Mouse (Mus musculus) MN1 (cell line): ENCODE measurements around the gene Epha2.

Experiments used
- DNase-seq: peaks from one replicate; pipeline ENCODE4 v3.0.0-alpha.2; 2016; ENCODE audit warnings: low spot score

The Epha2 gene

DNA sequence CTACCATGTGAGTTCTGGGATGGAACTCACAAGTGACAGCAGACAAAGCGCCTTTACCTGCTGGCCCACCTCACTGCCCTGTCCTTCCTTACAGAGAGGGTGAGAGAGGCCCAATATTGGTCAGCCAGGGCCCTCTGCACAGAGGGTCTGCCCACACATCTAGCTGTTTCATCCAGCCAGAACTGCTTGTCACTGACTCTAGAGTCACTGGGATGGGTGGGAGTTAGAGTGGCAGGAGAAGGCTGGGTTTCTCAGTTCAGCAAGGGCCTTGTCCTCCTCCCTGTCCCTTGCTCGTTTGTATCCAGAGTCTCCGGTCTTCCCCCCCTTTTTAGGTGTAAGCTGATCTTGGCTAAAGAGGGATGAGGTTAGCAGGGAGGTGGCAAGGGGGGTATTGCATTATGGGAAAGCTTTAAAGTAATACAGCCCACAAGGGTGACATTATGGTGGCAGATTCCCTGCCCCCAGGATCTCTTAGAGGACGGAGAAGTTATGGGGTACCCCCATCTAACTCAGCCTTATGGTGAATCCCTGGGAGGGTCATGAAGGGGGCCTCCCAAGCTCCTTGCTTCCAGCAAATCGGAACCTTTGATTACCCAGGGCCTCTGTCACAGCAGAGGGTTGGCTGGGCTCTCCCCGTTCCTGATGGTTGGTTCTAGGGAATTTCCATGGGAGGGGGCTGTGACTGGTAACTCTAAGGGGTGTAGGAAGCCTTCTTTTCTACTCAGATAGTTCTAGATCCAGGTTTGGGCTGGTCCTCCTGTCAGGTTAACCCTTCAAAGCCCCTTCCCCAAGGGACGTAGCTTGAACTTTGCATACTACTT is 2.6 kb downstream of the Epha2 start:
- DNase-seq = no peak

DNA sequence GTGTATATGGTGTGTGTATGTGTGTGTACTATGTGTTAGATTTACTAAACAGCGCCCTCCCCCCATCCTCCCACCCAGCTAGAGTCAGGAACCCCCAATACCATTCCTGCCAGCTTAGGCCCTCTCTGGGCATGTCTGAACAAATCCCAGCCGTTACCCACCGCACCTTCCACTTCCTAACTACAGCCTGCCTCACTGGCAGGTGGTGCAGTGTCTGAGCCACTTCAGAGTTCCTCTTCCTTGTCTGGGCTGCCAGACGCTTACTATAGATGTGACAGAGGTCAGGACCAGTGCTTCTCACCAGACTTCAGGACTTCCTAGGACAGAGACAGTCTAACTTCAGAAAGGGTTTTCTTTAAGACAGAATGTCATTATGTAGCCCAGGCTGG is 3.2 kb downstream of the Epha2 start:
- DNase-seq = no peak

DNA sequence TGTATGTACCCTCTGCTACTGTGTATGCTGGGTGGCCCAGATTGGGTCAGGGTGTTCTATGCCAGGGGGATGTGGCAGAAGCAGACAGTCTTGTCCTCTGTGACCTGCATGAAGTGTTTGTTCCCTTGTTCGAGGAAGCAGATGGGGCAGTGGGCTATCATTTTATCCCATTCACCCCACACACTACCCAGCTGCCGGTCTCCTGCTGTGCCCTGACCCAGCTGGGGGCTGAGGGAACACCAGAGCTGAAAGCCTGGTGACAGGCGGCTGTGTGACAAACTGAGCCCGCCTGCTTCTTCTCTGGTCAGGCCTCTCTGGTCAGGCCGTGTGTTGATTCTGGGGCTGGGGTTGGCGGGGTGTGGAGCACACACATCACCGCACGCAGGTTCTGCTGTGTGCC is 5.0 kb downstream of the Epha2 start:
- no peak for DNase-seq

DNA sequence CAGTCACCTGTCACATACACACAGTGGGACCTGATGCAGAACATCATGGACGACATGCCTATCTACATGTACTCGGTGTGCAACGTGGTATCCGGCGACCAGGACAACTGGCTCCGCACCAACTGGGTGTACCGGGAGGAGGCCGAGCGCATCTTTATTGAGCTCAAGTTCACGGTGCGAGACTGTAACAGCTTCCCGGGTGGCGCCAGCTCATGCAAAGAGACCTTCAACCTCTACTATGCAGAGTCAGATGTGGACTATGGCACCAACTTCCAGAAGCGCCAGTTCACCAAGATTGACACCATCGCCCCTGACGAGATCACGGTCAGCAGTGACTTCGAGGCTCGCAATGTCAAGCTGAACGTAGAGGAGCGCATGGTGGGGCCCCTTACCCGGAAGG is 7.3 kb downstream of the Epha2 start:
- no peak for DNase-seq

DNA sequence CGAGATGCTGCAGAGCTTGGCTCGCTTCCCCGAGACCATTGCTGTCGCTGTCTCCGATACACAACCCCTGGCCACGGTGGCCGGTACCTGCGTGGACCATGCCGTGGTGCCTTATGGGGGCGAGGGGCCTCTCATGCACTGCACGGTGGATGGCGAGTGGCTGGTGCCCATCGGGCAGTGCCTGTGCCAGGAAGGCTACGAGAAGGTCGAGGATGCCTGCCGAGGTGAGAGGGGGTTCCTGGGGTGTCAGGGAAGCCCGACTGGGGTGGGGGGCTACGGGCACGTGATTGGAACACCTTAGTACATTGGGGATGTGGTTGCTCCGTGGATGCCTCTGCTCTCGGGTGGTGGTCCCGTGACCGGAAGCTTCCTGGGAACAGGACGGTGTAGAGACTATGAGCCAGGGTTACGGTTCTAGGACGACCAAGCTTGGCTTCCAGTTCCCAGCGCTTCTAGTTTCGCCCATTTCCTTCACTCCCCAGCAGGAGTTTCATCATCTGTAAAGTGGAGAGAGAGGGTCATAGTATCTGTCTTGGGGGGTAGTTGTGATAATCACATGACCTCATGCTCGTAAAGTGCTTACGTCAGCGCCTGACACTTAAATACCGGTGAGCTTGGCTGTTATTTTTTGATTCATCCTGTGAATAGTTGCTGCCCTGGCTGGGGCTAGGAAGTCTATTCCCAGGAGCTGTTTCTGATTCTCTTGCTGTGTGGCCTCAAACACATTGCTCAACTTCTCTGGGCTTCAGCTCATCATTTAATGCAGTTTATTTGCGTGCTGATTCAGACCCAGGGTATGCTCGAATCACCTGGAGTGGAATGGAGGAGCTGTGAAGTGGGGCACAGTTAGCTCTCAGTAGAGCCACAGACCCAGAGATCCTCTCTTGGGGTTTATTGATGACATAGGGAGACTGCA is 8.1 kb downstream of the Epha2 start:
- DNase-seq = no peak

DNA sequence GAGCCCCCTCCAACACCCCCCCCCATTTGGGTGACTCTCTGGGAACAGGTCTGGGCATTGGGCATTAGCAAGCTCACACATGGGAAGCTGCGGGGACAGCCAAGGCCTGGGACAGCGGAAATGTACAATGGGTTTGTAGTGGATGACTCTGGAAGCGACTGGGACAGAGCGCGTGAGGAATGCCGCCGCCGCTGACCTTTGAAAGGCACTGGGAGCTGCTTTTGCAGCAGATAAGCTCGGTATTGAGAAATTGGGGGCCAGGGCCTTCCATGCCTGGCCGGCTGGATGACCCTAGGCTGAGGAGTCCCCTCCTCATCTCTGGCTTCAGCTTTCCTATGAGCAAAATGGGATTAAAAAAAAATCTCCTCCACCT is 8.7 kb downstream of the Epha2 start:
- no peak for DNase-seq

DNA sequence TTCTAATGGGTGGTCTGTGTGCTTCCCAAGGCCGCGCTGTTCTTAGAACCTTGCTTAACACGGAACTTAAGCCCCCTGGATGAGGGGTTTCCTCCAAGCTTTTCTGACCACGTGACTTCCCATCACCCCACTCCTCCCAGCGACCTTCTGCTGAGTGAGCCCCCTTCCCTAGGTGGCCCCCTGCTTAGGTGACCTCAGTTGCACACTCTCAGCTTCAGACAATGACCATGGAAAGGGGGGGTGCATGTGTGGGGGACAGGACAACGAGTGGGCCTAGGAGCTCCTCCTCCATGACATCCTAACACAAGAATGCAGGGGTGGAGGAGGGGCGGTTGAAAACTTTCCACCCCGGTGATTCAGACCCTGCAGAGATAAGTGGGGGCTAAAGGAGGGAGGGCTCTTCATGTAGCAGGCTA is 9.2 kb downstream of the Epha2 start:
- no peak for DNase-seq

DNA sequence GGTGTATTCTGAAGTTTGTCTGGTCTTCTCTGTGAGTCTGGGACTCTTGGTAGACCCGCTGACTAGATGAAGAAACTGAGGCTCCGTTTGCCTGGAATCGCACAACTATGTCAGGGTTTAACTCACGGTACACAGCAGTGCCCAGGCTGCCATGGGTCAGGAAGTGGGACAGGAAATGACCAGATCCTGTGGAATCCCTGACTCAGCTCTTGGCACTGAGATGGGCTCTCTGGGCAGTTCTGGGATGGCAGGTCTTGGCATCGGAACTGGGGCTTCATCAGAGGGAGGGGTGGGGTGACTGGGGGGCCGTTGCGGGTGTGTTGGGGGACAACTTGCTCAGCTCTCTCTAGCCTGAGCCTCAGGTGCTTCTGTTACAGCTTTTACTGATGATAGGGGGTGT is 10.0 kb downstream of the Epha2 start:
- no peak for DNase-seq

DNA sequence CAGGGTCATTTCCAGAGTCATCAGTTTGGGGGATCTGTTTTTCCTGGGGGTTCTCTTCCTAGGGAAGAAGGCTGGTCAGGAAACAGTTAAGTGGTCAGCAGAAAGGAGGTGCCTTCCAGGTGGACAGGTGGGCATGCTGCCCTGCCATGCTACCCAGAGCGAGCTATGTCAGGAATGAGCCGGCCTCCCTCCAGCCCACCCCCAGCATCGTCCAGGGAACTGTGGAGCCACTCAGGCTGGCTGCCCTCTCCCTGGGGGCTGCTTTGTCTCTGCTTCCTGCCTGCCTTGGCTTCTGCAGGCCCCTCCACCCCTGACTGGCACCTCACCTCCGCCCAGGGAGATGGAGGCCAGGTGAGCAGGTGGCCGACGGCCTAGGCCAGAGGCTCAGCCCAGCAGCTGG is 10.5 kb downstream of the Epha2 start:
- DNase-seq = no peak

DNA sequence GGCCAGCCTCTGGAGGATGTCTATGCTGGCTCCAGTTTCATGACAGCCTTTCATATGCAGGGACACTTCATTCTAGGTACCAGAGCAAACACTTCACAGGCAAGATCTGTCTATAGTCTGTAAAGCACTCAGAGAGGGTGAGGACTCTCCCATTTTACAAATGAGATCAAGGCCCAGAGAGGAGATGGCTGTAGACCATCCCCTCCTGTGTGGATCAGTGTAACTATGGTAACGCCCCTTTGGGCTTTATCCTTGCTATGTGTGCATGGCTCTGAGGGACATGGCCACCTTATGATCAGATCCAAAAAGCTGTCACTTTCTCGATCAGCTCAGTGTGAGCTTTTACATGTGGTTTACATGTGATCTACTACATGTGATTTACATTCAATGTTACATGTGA is 10.9 kb downstream of the Epha2 start:
- DNase-seq = no peak

DNA sequence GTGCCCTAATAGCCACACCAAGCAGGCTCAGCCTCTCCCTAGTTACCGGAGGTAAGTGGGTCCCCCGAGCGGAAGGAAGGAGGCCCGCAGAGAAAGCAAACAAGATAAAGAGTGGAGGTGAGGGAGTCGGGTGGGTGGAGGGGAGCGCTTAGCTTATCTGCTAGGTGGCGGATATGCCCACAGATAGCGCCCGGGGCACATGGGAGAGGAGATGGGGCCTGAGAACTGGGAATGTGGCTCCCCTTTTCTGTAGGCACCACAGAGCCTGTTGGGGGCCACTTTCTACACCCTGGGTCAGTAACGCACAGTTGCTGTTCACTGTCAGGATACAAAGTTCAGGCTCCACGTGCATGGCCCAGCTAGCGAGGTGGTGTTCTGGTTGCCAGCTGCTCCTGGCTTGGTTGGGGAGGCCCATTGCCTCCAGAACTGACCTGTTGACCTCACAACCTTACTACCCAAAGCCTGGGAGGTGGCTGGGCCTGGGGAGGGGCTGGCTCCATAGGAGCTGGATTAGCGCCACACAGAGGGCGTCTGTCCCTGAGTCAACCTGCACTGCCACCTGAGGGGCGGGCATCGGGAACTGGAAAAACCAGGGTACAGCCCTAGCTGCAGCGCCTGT is 11.6 kb downstream of the Epha2 start:
- DNase-seq = no peak

DNA sequence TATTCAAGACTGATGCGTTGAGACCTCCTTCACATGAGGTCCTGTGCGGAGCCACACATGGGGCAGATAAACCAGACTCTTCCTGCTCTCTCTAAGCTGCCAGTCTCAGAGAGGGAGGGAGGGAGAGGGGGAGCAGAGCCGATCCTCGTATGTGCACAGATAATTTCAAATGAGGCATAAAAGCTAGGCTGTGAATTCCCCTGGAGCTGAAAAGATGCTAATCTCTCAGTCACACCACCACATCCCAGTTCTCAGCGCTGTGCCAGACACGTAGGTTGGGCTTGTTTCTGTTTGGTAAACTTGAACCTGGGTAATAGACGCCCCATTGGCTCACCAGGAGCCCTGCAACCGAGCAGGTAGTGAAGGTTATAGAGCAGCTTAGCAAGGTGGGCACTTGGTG is 12.4 kb downstream of the Epha2 start:
- no peak for DNase-seq

DNA sequence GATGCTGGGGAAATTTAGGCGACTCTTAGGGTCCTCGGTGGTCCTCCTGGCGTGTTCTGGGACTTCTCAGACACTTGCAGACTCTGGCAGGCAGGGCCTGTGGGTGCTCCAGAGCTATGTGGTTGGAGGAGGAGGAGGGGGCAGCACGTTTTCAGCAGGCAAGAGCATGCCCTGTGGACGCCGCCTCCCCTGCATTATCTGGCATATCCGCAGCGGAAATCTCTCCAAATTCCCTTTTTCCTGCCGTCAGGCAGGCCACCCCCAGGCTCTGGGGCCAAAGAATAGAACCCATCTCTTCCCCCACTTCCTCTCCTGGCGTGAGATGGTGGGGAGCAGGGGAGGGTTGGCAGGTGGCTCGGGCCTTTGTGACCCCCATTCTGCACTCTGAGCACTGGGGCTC is 12.9 kb downstream of the Epha2 start:
- DNase-seq = no peak

DNA sequence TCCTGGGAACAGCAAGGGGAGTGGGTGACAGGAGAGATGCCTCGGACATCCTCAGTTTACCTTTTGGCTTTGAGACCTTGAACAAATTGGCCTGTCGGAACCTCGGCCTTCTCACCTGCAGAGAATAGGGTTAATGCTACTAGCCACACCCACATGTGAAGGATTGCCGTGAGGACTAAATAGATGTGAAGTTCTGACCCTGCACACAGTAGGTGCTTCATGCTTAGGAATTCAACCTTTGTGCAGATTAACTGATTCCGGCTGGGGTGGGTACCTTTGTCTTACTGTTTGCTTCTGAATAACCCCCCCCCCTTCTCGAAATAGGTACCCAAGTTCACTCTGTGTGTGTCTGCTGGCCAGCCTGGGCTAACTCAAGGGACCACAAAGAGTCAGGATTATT is 13.7 kb downstream of the Epha2 start:
- DNase-seq = no peak

DNA sequence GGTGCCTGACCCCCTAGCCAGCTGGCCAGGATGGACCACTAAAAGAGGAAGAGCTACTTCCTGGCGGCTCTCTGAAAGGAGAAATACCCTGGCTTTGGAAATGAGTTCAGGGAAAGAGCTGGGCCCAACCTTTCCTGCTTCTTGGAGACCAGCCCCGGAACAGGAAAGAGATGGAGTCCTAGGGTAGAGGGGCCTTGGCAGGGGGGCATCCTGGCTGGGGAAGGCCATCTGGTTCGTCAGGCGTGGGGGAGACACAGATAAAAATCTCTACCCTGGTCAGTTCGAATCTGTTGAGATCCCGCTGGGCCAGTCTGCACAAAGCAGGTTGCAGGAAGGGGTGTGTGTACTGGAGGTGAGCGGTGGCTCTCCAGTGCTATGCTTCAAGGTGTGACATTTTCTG is 15.0 kb downstream of the Epha2 start:
- DNase-seq = no peak

DNA sequence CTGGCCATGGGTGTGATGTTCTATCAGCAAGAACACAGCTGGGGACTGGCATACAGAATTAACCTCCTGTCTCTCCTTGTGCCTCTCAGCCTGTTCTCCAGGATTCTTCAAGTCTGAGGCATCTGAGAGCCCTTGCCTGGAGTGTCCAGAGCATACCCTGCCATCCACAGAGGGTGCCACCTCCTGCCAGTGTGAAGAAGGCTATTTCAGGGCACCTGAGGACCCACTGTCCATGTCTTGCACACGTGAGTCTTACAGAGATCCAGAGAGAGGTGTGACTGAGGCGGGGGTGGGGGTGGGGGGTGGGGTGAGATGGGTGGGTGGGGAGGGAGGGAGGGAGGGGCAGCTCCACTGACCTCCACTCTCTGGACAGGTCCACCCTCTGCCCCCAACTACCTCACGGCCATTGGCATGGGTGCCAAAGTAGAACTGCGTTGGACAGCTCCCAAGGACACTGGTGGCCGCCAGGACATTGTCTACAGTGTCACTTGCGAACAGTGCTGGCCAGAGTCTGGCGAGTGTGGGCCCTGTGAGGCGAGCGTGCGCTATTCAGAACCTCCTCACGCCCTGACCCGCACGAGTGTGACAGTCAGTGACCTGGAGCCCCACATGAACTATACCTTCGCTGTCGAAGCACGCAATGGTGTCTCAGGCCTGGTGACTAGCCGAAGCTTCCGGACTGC is 15.6 kb downstream of the Epha2 start:
- DNase-seq = no peak

DNA sequence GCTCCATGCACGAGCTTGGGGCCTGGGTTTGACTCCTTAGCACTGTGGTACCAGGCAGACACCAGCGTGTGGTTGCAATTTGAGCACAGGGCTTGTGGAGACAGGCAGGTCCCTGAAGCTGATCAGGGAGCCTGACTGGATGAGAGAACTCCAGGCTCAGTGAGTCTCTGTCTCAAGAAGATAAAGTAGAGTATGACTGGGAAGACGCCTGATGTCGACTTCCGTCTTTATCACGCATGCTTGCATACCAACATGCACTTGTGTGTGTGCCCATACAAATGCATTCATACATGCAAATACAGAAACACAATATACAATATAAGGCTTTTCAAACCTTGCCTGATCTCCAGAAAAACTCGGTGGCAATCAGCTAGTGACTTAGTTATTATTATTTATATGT is 16.9 kb downstream of the Epha2 start:
- no peak for DNase-seq

DNA sequence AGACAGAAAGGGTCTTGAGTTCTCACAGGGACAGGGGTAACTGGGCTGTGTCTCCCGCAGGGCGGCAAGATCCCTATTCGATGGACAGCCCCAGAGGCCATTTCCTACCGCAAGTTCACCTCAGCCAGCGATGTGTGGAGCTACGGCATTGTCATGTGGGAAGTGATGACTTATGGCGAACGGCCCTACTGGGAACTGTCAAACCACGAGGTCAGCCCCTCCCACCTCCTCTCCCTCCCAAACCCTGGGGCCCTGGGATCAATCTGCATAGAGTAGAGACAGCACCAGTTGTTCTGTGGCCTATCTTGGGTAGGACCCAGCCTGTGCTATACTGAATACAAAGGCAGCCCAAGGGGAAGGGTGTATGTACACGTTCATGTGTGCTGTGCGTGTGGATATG is 21.5 kb downstream of the Epha2 start:
- no peak for DNase-seq

DNA sequence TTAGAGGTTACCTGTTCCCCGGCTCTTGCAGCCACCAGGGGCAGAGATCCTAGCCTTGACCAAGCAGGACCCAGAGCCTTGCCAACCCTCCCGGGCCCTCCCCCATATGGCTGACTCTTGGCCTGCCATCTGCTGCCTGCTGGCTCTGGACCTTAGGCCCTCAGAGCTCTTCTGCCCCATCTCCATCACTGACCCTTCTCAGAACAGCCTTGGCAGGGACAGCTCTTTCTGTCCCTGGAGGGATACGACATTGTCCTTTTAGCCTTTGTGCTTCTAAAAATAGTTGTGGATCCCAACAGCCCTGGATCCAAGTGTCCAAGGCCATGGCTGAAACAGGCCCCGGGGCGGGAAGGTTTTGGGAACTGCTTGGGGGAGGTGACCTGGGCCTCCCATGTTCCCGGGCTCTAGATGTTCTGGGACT is 23.7 kb downstream of the Epha2 start:
- no peak for DNase-seq

DNA sequence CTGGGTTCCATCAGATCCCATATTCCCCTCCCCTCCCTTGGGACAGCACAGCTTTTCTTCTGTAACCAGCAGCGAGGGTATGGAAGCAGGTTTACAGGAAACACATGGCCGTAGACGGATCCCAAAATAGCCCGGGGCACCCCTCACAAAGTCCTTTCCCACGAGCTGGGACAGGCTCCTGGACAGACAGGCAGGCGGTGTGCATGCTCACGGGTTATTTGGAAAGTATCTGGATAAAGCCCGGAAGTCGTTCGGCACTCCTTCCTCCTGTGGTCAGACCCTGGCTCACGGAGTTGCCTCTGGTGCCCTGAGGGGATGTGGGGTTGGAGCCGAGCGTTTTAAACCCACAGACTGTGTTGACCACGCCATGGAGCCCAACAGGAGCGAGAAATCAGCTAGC is 24.6 kb downstream of the Epha2 start:
- DNase-seq = no peak

DNA sequence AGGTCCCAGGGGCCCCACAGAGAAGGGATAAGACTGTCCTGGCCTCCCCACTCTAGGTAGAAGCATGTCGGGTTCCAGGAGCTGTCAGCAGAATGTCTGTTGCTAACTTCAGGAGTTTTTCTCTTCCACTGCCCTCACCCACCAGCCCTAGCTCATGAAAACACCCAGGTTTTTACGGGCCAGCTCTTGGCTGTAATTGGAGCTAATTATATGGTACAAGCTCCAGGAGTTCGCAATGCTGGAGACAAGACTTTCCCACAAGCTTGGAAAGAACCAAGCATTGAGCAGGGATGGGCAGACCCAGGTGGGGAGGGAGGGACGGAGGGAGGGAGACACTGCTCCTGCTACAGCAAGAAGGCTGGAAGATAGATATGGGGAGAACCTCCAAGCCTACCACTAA is 26.0 kb downstream of the Epha2 start:
- no peak for DNase-seq

DNA sequence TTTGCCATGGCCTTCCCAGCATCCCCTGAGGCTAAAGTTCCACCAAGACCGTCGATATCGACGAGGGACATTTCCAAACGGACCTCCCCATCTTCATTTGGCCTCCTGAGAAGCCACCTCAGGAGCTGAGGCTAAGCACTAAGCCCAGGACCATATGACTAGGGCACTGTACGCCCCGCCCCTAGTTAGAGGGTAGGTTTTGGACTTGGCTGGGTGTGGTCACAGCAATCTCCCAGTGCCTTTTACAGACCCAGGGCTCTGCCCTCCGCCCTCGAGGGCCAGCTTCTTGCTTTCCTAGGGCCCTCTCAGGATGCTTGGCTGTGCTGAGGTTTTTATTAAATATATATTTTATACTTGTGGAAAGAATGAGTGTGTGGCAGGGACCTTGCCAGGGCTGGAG is 27.7 kb downstream of the Epha2 start:
- no peak for DNase-seq
